In genomic region chr2:71323886-71324285, GRCm38 (mm10) we compare ENCODE assay signal across 16 mouse cellular contexts.
"Had no signal": no experiment of that assay in that cellular context is flagged by ENCODE, and none has a peak within 500 bp of the region (broad histone marks: within the 10 kb centered on the region; RNA-seq: fewer than 3 reads in every experiment).

No protein-coding gene starts in this region.

- H3K36me3 ChIP-seq: stomach, embryonic 15.5 days had no signal

- H3K4me1 ChIP-seq: neural tube, embryonic 15.5 days; stomach, embryonic 15.5 days had no signal

- DNase-seq: retina, postnatal 1 day; right cerebral cortex, adult 18-20 months; right cerebral cortex, postnatal 14 days; right cerebral cortex, postnatal 25 days; right cerebral cortex, postnatal 4 days; spleen, adult 18-20 months; thymus, adult 18-20 months; thymus, adult 2 months; thymus, postnatal 14 days; thymus, postnatal 25 days; thymus, postnatal 36 days; thymus, postnatal 4 days had no signal

- H3K27me3 ChIP-seq: neural tube, embryonic 13.5 days; neural tube, embryonic 15.5 days; stomach, embryonic 15.5 days had no signal

- H3K4me3 ChIP-seq: neural tube, embryonic 13.5 days; neural tube, embryonic 15.5 days; stomach, embryonic 15.5 days had no signal

- H3K9ac ChIP-seq: neural tube, embryonic 13.5 days; neural tube, embryonic 15.5 days; stomach, embryonic 15.5 days had no signal

- H3K27ac ChIP-seq: neural tube, embryonic 13.5 days; neural tube, embryonic 15.5 days; stomach, embryonic 15.5 days; stomach, postnatal 0 days had no signal
